Comparison of ENCODE assay signal across 24 mouse cellular contexts in genomic region chr1:143130257-143130656, GRCm38 (mm10).
DNase-seq lines count a peak whose midpoint lies in the region; ATAC-seq lines count a peak whose summit lies in the region.
"Had no signal": no experiment of that assay in that cellular context is flagged by ENCODE, and none has a peak within 500 bp of the region (broad histone marks: within the 10 kb centered on the region; RNA-seq: fewer than 3 reads in every experiment).

No protein-coding gene starts in this region.

- no peak overlapping the region for H3K27ac ChIP-seq in forebrain, embryonic 16.5 days (ENCODE audit: low read length)
- H3K27ac ChIP-seq: embryonic facial prominence, embryonic 12.5 days; forebrain, embryonic 15.5 days; gastrocnemius, adult 2 months; heart, embryonic 13.5 days; hindbrain, embryonic 15.5 days had no signal

- 83% methylated on average over 1 of the region's 1 CpGs for WGBS in forebrain, embryonic 16.5 days

- no peak for DNase-seq in frontal cortex, postnatal 14 days (ENCODE audit: low spot score in 2 of 2)
- DNase-seq in left cerebral cortex, adult 18-20 months (ENCODE audit: low spot score in 2 of 2) = peak; percentile 8 to 30
- no peak for DNase-seq in left cerebral cortex, postnatal 4 days
- peak; percentile 30 for DNase-seq in right cerebral cortex, postnatal 25 days
- DNase-seq in right cerebral cortex, postnatal 4 days = no peak
- DNase-seq: adrenal gland, adult 8-10 months; adrenal gland, postnatal 36 days; B cell, adult 2 months; cerebellum, adult 11 months; cerebellum, adult 9-10 months; cerebellum, postnatal 25 days; gastrocnemius, adult 2 months; gastrocnemius, postnatal 25 days; heart, adult 11 months; heart, postnatal 36 days had no signal

- no peaks in the 10 kb centered on the region for H3K27me3 ChIP-seq in forebrain, embryonic 16.5 days (replicated peaks; ENCODE audit: control insufficient read depth, insufficient read depth, low read length)
- H3K27me3 ChIP-seq: embryonic facial prominence, embryonic 12.5 days; forebrain, embryonic 15.5 days; heart, embryonic 13.5 days; hindbrain, embryonic 15.5 days had no signal

- no peaks in the 10 kb centered on the region for H3K9me3 ChIP-seq in forebrain, embryonic 16.5 days (ENCODE audit: control insufficient read depth, low read length)
- H3K9me3 ChIP-seq: embryonic facial prominence, embryonic 12.5 days; G1E; hindbrain, embryonic 15.5 days had no signal

- no peak overlapping the region for H3K9ac ChIP-seq in forebrain, embryonic 16.5 days (replicated peaks; ENCODE audit: low read depth, low read length)
- H3K9ac ChIP-seq: embryonic facial prominence, embryonic 12.5 days; forebrain, embryonic 15.5 days; heart, embryonic 13.5 days; hindbrain, embryonic 15.5 days had no signal

- H3K36me3 ChIP-seq in forebrain, embryonic 16.5 days (ENCODE audit: control insufficient read depth, insufficient read depth) = no peaks in the 10 kb centered on the region
- H3K36me3 ChIP-seq: embryonic facial prominence, embryonic 12.5 days; forebrain, embryonic 15.5 days; G1E; heart, embryonic 13.5 days; hindbrain, embryonic 15.5 days had no signal

- no peak overlapping the region for H3K4me3 ChIP-seq in forebrain, embryonic 16.5 days (replicated peaks; ENCODE audit: low read length)
- H3K4me3 ChIP-seq: embryonic facial prominence, embryonic 12.5 days; forebrain, embryonic 15.5 days; gastrocnemius, adult 2 months; heart, embryonic 13.5 days; hindbrain, embryonic 15.5 days had no signal

- no peak overlapping the region for H3K4me2 ChIP-seq in forebrain, embryonic 16.5 days (ENCODE audit: low read length)
- H3K4me2 ChIP-seq: embryonic facial prominence, embryonic 12.5 days; forebrain, embryonic 15.5 days; heart, embryonic 13.5 days; hindbrain, embryonic 15.5 days had no signal

- intact Hi-C loops in left cerebral cortex, postnatal 4 days (cut with DNase I) = no loop called here

- ATAC-seq in frontal cortex, adult (ENCODE audit: low TSS enrichment) = peak; percentile 97
- no peak for ATAC-seq in forebrain, embryonic 16.5 days
- no peak for ATAC-seq in granulocyte monocyte progenitor cell, adult 5-6 weeks (replicated peaks; ENCODE audit: poor library complexity, severe bottlenecking)
- ATAC-seq: CD4-positive, CD25-positive, alpha-beta regulatory T cell, adult 4 months; forebrain, embryonic 15.5 days had no signal

- no peaks in the 10 kb centered on the region for H3K4me1 ChIP-seq in forebrain, embryonic 16.5 days (replicated peaks; ENCODE audit: control insufficient read depth, insufficient read depth, low read length)
- H3K4me1 ChIP-seq: embryonic facial prominence, embryonic 12.5 days; forebrain, embryonic 15.5 days; heart, embryonic 13.5 days; hindbrain, embryonic 15.5 days had no signal

Comparison
In these comparisons a context has a peak if more than half of its experiments do, and no peak if none do; other contexts are left out.
1. DNase-seq: peak in left cerebral cortex, adult 18-20 months (2 of 2) and right cerebral cortex, postnatal 25 days (single experiment); none in frontal cortex, postnatal 14 days (0 of 2), left cerebral cortex, postnatal 4 days (single experiment) and right cerebral cortex, postnatal 4 days (single experiment).